Mouse (Mus musculus): ENCODE measurements at regions not wholly inside any gene's neighbourhood (a gene's known extent, or its start where the extent isn't known, plus 50 kb on each side); places are given as distances from the start of the nearest gene placed in this dataset.

DNA sequence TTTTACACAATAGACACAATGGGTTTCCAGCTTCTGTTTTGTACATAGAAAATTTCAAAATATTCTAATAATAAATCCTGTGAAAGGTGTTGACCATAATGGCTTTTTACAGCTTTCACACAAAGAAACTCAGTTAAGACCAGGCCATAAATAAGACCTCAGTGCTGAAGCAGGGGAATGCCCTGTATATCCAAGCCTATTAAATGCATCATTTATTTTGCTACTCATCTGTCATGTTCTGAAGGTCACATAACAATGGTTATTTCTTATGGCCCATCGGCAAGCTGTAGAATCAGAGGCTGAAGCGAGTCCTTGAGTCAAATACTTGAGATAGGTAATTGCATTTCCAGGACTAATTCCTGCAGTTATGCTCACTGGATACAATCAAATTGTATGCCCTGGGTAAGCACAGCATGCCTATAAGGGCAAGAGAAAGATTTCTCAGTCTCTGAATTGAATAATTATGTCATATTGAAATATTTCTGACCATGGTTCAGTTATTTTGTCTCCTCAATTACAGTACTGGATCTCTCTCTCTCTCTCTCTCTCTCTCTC, 874.6 kb upstream of the Lrrc4c start:
- TF ChIP-seq CTCF (IDR thresholded peaks at IDR 0.05; ENCODE audit: low read depth, low read length) = no peak
- no peak for TF ChIP-seq POLR2A (IDR thresholded peaks at IDR 0.05; ENCODE audit: extremely low read depth, insufficient read depth, low read length)

All from liver, adult 2 months (tissue).